Mouse (Mus musculus): ENCODE measurements at regions not wholly inside any gene's neighbourhood (a gene's known extent, or its start where the extent isn't known, plus 50 kb on each side); places are given as distances from the start of the nearest gene placed in this dataset.

- no peak for DNase-seq (ENCODE audit: low spot score in 2 of 2)
Measured at GRCm38 (mm10) chr6:78599751-78600150, 131.1 kb upstream of the Reg3g start.

DNA sequence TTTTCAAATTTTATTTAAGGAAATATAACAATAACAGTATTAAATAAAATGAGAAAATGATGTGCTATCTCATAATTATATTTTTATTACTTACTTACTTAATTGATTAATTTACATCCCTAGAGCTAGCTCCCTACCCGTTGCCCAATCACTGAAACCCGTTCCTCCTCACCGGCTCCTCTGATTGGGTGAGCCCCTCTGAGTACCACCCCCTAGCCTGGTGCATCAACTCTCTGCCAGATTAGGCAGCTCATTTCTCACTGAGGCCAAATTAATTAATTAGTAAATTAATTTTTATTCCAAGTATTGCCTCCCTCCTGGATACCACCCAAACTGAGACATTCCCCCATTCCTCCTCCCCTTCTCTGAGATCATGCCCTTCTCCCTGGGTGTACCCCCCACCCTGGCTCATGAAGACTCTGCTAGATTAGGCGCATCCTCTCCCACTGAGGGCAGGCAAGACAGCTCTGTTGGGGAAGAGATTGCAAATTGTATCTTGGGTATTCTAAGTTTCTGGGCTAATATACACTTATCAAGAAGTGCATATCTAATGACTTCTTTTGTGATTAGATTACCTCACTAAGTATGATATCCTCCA, 101.4 kb upstream of the Reg3g start:
- DNase-seq (ENCODE audit: low spot score in 2 of 2), result no peak

DNA sequence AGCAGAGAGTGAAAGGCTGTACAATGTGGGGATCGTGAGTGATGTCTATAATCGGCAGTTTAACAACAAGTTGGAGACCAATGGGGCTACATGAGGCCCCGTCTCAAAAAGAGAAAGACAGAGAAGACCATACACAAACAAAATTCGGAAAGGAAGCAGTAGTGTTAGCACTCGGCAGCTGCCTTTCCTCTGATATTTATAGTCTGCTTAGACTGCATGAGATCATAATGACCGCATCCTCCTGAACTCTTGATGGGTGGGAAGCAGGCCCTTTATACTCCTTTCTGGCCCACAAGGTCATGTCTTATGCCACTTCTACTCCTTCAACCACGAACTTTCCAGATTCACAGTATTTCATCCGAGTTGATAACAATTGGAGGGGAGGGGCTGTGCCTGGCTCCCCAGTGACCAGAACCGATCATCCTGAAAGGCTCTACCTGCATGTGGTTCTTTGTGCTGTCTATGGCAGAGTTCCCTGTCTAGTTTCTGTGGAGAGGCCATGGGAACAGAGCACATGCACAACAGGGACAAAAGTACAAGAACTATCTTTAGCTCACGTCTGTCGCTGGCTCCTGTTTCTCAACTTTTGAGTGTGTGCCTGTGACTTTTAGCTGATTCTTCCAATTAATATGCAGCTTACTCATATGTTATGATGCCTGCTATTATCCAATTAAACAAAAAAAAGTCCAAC, 84.5 kb upstream of the Reg3g start:
- DNase-seq (ENCODE audit: low spot score in 2 of 2), result no peak

- peak in 1 of 2 experiments; percentile 6 for DNase-seq (ENCODE audit: low spot score in 2 of 2)
Measured at GRCm38 (mm10) chr6:78552353-78552698, 83.7 kb upstream of the Reg3g start.

DNA sequence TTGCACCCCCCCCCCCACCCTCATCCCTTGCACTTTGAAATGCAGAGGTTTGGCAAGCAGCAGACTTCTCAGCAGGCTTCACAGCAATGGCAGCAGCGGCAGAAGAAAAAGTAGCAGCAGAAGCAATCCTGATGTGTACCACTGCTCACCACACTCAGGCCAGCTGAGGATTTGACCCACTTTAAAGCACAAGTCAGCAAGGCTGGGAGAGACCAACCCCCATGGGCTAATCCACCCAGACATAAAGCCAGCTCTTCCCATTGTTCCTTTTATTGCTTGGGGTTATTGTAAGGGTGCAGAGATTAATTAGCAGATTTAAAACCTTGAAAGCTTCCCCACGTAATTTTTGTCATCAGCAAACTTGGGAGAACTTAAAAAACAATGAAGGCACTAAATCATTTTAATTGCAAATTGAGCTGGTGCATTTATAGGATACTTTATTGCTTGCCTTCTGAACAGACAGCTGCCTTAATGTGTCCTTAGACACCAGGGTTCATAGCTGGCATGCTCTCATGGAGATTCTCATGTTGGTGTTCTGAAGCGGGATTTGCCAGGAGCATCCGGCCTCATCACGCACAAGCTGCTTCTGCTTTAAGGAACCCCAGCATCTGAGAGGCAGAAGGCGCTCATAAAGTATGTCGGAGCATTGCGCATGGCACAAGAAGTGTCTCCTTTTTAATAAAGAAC, 83.1 kb upstream of the Reg3g start:
- peak in 1 of 2 experiments; percentile 2 for DNase-seq (ENCODE audit: low spot score in 2 of 2)

- DNase-seq (ENCODE audit: low spot score in 2 of 2), result no peak
Measured at GRCm38 (mm10) chr6:78548476-78548875, 79.8 kb upstream of the Reg3g start.

DNA sequence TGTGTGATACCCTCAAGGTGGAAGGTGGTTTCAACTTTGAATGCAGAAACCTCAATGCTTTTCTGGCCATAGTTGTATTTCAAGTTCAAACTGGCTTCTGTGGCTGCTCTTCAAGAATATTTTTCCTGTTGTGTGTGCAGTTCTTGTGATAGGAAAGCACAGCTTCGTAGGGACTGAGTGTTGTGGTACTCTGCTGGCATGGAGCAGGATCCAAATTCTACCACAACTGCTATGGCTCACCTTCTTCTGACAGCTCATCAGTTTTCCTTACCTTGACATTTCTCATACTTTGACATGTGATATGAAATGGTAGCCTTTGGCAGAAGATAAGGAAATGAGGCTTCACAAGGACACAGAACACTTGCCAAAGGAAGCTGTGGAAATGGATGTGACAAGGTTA, 79.0 kb upstream of the Reg3g start:
- DNase-seq (ENCODE audit: low spot score in 2 of 2), result no peak

- peak; percentile 81 to 88 for DNase-seq (ENCODE audit: low spot score in 2 of 2)
Measured at GRCm38 (mm10) chr6:78544238-78544637, 75.6 kb upstream of the Reg3g start.

- no peak for DNase-seq (ENCODE audit: low spot score in 2 of 2)
Measured at GRCm38 (mm10) chr6:78537476-78537875, 68.8 kb upstream of the Reg3g start.

DNA sequence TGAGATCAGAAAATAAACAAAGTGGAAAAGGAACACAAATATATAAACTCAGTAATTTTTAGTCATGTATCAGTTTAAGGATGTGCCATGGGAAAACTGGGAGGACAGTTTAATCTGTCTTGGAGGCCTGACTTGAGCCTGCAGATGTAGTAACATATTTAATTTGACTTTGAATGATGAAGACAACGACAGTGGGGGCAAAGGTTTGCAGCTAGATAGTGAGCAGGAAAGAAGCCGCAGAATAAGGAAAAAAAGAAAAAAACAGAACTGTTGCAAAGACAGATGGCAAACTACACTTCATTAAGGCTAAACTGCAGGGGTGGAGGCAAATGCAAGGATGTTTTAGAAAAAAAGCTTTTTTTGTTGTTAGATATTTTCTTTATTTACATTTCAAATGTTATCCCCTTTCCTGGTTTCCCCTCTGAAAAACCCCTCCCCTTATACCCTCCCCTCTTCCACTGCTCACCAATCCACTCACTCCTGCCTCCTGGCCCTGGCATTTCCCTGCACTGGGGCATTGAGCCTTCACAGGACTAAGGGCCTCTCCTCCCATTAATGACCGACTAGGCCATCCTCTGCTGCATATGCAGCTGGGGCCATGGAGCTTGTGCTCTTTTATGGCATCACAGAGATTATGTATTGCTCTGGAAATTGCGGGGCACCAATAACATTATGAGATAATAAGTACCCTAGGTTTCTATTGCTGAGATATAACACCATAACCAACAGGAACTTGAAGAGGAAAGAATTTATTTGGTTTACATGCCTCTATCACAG, 58.5 kb upstream of the Reg3g start:
- no peak for DNase-seq (ENCODE audit: low spot score in 2 of 2)
